ENCODE assay signal across 18 mouse cellular contexts in genomic region chr7:136483237-136483636, GRCm38 (mm10).
"Had no signal": no experiment of that assay in that cellular context is flagged by ENCODE, and none has a peak within 500 bp of the region (broad histone marks: within the 10 kb centered on the region; RNA-seq: fewer than 3 reads in every experiment).

No protein-coding gene starts in this region.

- DNase-seq: lung, embryonic 14.5 days; lung, postnatal 10 days; lung, postnatal 4 days; midbrain, embryonic 14.5 days; retina, postnatal 1 day; right cerebral cortex, adult 18-20 months; right cerebral cortex, postnatal 25 days; right cerebral cortex, postnatal 4 days; spleen, adult 18-20 months; thymus, adult 18-20 months; thymus, postnatal 14 days; thymus, postnatal 36 days had no signal

- H3K36me3 ChIP-seq: midbrain, embryonic 10.5 days; midbrain, embryonic 12.5 days; neural tube, embryonic 13.5 days; neural tube, embryonic 15.5 days had no signal

- H3K4me3 ChIP-seq: midbrain, embryonic 10.5 days; midbrain, embryonic 12.5 days; myocyte; neural tube, embryonic 13.5 days; neural tube, embryonic 15.5 days had no signal

- H3K9ac ChIP-seq: lung, embryonic 14.5 days; midbrain, embryonic 12.5 days; neural tube, embryonic 13.5 days; neural tube, embryonic 15.5 days had no signal

- H3K27me3 ChIP-seq: neural tube, embryonic 15.5 days had no signal

- H3K4me2 ChIP-seq: lung, embryonic 14.5 days; midbrain, embryonic 12.5 days; neural tube, embryonic 13.5 days; neural tube, embryonic 15.5 days had no signal

- H3K27ac ChIP-seq: midbrain, embryonic 10.5 days; midbrain, embryonic 12.5 days; neural tube, embryonic 13.5 days; neural tube, embryonic 15.5 days had no signal

- ATAC-seq: midbrain, embryonic 16.5 days had no signal

- H3K9me3 ChIP-seq: midbrain, embryonic 10.5 days; midbrain, embryonic 12.5 days; neural tube, embryonic 13.5 days; neural tube, embryonic 15.5 days had no signal
